Mouse (Mus musculus): ENCODE results near the gene Gtf2h1. TPM values are rescaled to one million over a fixed set of nuclear protein-coding genes. Genes with fewer than 3 reads are reported as not detected.

Gene Gtf2h1
- polyA plus RNA-seq, 1 experiment from 2014 or later: 51.3 TPM

GRCm38 (mm10) chr7:46855866-46856560 is 60.1 kb downstream of the Gtf2h1 start:
- no peaks in the 10 kb centered on the region for H3K4me1 ChIP-seq (replicated peaks)
- 73% methylated on average over 7 of the region's 7 CpGs for WGBS
- H3K9ac ChIP-seq (replicated peaks): no peak overlapping the region
- no peak for ATAC-seq (ENCODE audit: insufficient number of reproducible peaks, insufficient read depth, low FRiP score, low TSS enrichment, low read depth)
- H3K36me3 ChIP-seq: peaks cover 54% of the 10 kb centered on the region
- H3K4me2 ChIP-seq: no peak overlapping the region
- no peaks in the 10 kb centered on the region for H3K9me3 ChIP-seq
- H3K4me3 ChIP-seq (replicated peaks): no peak overlapping the region
- no peaks in the 10 kb centered on the region for H3K27me3 ChIP-seq
- no peak overlapping the region for H3K27ac ChIP-seq

- Histone ChIP-seq H3K4me3 (replicated peaks) (no peak overlapping the region), H3K4me1 (replicated peaks) (no peaks in the 10 kb centered on the region), H3K27me3 (no peaks in the 10 kb centered on the region), H3K4me2 (no peak overlapping the region), H3K9me3 (no peaks in the 10 kb centered on the region), H3K36me3 (peaks cover 40% of the 10 kb centered on the region), H3K9ac (replicated peaks) (no peak overlapping the region), H3K27ac (no peak overlapping the region)
- 71% methylated on average over 9 of the region's 9 CpGs for WGBS
- no peak for ATAC-seq (ENCODE audit: insufficient number of reproducible peaks, insufficient read depth, low FRiP score, low TSS enrichment, low read depth)
These were observed 61.5 kb downstream of the Gtf2h1 start for GRCm38 (mm10) chr7:46857436-46857835.

GRCm38 (mm10) chr7:46859031-46859430 is 63.1 kb downstream of the Gtf2h1 start:
- H3K9ac ChIP-seq (replicated peaks): no peak overlapping the region
- 57% methylated on average over 6 of the region's 6 CpGs for WGBS
- no peaks in the 10 kb centered on the region for H3K4me1 ChIP-seq (replicated peaks)
- no peaks in the 10 kb centered on the region for H3K9me3 ChIP-seq
- H3K36me3 ChIP-seq: peaks cover 24% of the 10 kb centered on the region
- no peak overlapping the region for H3K4me3 ChIP-seq (replicated peaks)
- H3K27me3 ChIP-seq: no peaks in the 10 kb centered on the region
- H3K27ac ChIP-seq: no peak overlapping the region
- ATAC-seq (ENCODE audit: insufficient number of reproducible peaks, insufficient read depth, low FRiP score, low TSS enrichment, low read depth): no peak
- H3K4me2 ChIP-seq: no peak overlapping the region

- Histone ChIP-seq H3K4me3 (replicated peaks) (no peak within 1 kb of the TSS), H3K4me1 (replicated peaks) (no peaks in the 10 kb centered on the region), H3K27ac (no peak within 1 kb of the TSS), H3K27me3 (no peaks in the 10 kb centered on the region), H3K9ac (replicated peaks) (no peak within 1 kb of the TSS), H3K4me2 (no peak within 1 kb of the TSS), H3K36me3 (peaks cover 4% of the 10 kb centered on the region; the same call in 1 of the 2 replicates), H3K9me3 (no peaks in the 10 kb centered on the region)
- 37% methylated on average over 10 of the region's 10 CpGs for WGBS
- no peak for ATAC-seq (ENCODE audit: insufficient number of reproducible peaks, insufficient read depth, low FRiP score, low TSS enrichment, low read depth)
These were observed 65.1 kb downstream of the Gtf2h1 start, which contains the start of gene Ldhc for GRCm38 (mm10) chr7:46860996-46861395. Ldhc (plus strand) TSS chr7:46861203.

DNA sequence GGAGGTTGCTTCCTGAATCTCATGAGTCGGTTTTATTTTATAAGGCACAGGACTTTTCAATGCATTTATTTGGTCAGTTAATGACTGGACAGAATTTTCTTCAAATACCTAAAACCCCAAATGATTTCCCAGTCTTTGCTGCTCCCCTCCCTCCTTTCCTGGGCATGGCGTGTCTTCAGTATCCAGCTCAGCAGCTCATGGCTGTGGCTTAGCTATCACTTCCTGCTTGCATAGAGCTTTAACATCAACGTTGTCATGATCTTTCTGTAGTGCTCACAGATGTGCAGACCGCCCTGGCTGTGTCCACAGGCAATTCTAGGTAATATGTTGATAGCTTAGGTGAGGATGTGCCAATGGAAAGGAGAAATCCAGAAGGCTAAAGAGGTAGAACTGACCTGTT is 76.1 kb downstream of the Gtf2h1 start:
- no peaks in the 10 kb centered on the region for H3K36me3 ChIP-seq
- WGBS: 69% methylated on average over 4 of the region's 4 CpGs
- H3K9me3 ChIP-seq: no peaks in the 10 kb centered on the region
- ATAC-seq (ENCODE audit: insufficient number of reproducible peaks, insufficient read depth, low FRiP score, low TSS enrichment, low read depth): no peak
- H3K27ac ChIP-seq: no peak overlapping the region
- H3K27me3 ChIP-seq: no peaks in the 10 kb centered on the region
- no peaks in the 10 kb centered on the region for H3K4me1 ChIP-seq (replicated peaks)
- H3K4me2 ChIP-seq: no peak overlapping the region
- no peak overlapping the region for H3K9ac ChIP-seq (replicated peaks)
- H3K4me3 ChIP-seq (replicated peaks): no peak overlapping the region

Other genes starting within 250 kb of the Gtf2h1 start
- gene Sergef, start 156.3 kb upstream of the Gtf2h1 start, polyA plus RNA-seq (2016; fragmentation: Nextera tagmentation; extraction: Ambion mirVana): 11.1 and 12.1 TPM in 2 replicates
- gene Tph1, start 123.6 kb upstream of the Gtf2h1 start, polyA plus RNA-seq (2016; fragmentation: Nextera tagmentation; extraction: Ambion mirVana): not detected in 2 replicates
- 41.3 and 44.4 TPM in 2 replicates for gene Saal1, start 85.4 kb upstream of the Gtf2h1 start, polyA plus RNA-seq (2016; fragmentation: Nextera tagmentation; extraction: Ambion mirVana)
- gene Saa3, start 80.4 kb upstream of the Gtf2h1 start, polyA plus RNA-seq (2016; fragmentation: Nextera tagmentation; extraction: Ambion mirVana): 0.20 and 0.36 TPM in 2 replicates
- not detected in 2 replicates for gene Saa4, start 63.5 kb upstream of the Gtf2h1 start, polyA plus RNA-seq (2016; fragmentation: Nextera tagmentation; extraction: Ambion mirVana)
- gene Saa1, start 53.1 kb upstream of the Gtf2h1 start, polyA plus RNA-seq (2016; fragmentation: Nextera tagmentation; extraction: Ambion mirVana): 0.35 and 0.49 TPM in 2 replicates
- 0.61 and 2.3 TPM in 2 replicates for gene Saa2, start 44.3 kb upstream of the Gtf2h1 start, polyA plus RNA-seq (2016; fragmentation: Nextera tagmentation; extraction: Ambion mirVana)
- gene Hps5, start within 50 bp of the Gtf2h1 start, polyA plus RNA-seq (2016; fragmentation: Nextera tagmentation; extraction: Ambion mirVana): 24.0 and 25.3 TPM in 2 replicates
- gene Ldha, start 45.4 kb downstream of the Gtf2h1 start, polyA plus RNA-seq (2016; fragmentation: Nextera tagmentation; extraction: Ambion mirVana): 1,576 and 1,625 TPM in 2 replicates
- gene Ldhc, start 65.1 kb downstream of the Gtf2h1 start, polyA plus RNA-seq (2016; fragmentation: Nextera tagmentation; extraction: Ambion mirVana): 0.27 TPM in 1 of 2 replicates, not detected in the other
- gene Tsg101, start 123.9 kb downstream of the Gtf2h1 start, polyA plus RNA-seq (2016; fragmentation: Nextera tagmentation; extraction: Ambion mirVana): 221 and 230 TPM in 2 replicates
- gene Uevld, start 162.4 kb downstream of the Gtf2h1 start, polyA plus RNA-seq (2016; fragmentation: Nextera tagmentation; extraction: Ambion mirVana): 11.6 and 12.1 TPM in 2 replicates
- not detected in 2 replicates for gene Gm9999, start 187.5 kb downstream of the Gtf2h1 start, polyA plus RNA-seq (2016; fragmentation: Nextera tagmentation; extraction: Ambion mirVana)
- 17.3 and 17.5 TPM in 2 replicates for gene Spty2d1, start 212.3 kb downstream of the Gtf2h1 start, polyA plus RNA-seq (2016; fragmentation: Nextera tagmentation; extraction: Ambion mirVana)